Mouse (Mus musculus) spleen, adult 2 months (tissue): Measurements from ENCODE around the gene Crhbp.

Experiments used
- CTCF ChIP-seq: fragments of 200-500 bp; IDR thresholded peaks from 2 replicates; pipeline ENCODE4 v1.5.1; 2011; ENCODE audit warnings: mild to moderate bottlenecking, inconsistent platforms; ENCODE audit not compliant: insufficient read depth, insufficient read length, insufficient replicate concordance; ENCODE audit errors: extremely low read depth
- POLR2A ChIP-seq: fragments of 200-500 bp; IDR thresholded peaks from 2 replicates; pipeline ENCODE4 v1.6.1; 2011; ENCODE audit warnings: low read depth, low read length, inconsistent platforms

GRCm38 (mm10) chr13:95474294-95474693 is 29.6 kb upstream of the Crhbp start:
- no peak for TF ChIP-seq CTCF
- TF ChIP-seq POLR2A, result no peak
